Mouse (Mus musculus) heart, adult 9 months (tissue): ENCODE results near the gene Ppargc1a.

Source experiments
- DNase-seq, 2 experiments: peaks; one replicate each; pipeline ENCODE4 v3.0.0; 2022; ENCODE audit warnings: low spot score in 2 of 2

The Ppargc1a gene

DNA sequence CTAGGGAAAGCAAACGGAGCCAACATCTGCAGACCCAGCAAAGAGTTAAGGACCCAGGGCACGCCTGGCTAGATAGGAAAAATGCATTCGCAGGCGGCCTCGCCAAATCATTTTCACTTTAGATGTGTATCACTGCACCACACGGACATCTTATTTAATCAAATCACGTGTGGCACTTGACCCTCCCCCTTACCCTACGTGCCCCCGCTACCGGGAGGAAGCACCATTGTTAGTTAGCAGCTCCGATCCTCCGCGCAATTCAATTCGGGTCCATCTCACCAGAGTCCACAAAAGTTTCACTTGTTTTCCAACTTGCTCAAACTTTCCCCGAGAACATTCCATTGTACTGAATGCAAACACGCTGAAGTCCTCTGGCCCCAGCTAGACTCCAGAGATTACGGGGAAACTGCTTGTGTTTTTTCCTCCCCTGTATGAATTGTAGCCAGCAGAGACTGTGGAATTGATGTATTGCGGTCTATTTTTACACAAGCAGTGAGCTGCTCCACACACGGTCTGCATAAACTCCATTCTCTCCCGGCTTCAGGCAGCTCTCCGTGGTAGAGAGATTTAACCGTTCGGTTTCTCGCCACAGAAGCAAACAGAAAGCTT lies 14.9 kb downstream of the Ppargc1a start:
- peak; percentile 63 to 72 for DNase-seq

GRCm38 (mm10) chr5:51551852-51552482 lies 15.6 kb downstream of the Ppargc1a start:
- no peak for DNase-seq

- no peak for DNase-seq
These were observed 20.0 kb downstream of the Ppargc1a start for GRCm38 (mm10) chr5:51547442-51548035.

DNA sequence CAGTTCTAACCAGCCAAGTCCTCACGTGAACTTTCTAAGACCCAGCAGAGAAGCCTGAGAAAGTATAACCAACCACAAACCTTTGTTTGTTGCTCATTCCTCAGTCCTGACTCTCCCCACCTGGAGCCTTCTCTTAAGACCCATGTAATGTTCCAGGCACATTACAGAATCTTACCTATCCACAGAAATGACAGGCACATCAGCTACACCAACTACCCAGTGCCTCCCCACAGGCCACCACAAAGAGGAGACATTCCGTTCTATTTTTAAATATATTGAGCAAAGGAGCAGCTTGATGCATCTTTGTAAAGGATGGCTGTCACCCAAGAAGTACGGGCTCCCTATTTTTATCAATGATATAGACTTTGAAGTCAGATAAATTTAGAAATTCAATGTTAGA lies 20.7 kb downstream of the Ppargc1a start:
- no peak for DNase-seq

GRCm38 (mm10) chr5:51545133-51546049 lies 22.1 kb downstream of the Ppargc1a start:
- no peak for DNase-seq

DNA sequence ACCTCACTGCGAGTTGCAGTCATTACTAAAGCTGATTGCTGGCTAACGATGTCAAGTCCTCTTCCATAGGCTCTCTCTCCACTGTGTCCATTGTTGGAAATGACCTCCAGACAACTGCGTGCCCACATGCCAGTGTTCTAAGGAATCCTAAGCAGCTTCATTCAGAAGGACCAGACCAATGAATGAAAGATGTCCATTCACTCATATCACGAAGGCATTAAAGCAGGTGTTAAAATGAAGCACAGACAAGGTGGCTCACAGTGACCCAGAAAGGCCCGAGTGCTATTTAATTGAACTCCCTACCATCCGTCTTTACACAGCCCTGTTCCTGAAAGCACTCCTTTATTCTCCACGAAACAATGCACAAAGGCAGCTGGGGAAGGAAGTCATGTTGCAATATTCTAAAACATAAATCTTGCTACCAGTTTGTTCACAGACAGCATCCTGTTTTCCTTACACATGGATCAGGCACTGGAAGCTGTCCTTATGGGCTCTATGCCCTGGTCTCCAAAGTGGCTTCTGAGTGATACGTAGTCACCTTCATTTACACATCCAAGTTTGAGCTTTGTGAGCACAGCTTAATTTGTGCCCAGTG lies 23.3 kb downstream of the Ppargc1a start:
- no peak for DNase-seq

GRCm38 (mm10) chr5:51541557-51541956 lies 26.0 kb downstream of the Ppargc1a start:
- no peak for DNase-seq

DNA sequence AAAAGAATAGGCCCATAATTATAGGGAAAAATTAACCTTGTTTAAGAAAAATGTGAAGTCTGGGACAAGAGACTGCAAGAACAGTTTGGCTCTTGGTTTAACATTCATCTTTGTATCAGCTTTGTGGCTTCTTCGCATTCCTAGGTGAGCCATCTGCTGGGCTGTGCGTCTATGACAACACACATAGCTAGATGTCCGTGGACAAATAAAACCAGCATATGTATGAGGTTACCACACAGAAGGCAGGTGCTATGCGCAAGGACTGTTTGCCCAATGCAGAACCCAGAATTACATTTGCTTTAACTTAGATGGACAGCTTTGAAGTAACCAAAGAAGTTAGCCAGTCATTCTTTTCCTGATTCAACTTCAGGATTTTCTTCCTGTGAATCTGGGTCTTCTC lies 26.7 kb downstream of the Ppargc1a start:
- no peak for DNase-seq

DNA sequence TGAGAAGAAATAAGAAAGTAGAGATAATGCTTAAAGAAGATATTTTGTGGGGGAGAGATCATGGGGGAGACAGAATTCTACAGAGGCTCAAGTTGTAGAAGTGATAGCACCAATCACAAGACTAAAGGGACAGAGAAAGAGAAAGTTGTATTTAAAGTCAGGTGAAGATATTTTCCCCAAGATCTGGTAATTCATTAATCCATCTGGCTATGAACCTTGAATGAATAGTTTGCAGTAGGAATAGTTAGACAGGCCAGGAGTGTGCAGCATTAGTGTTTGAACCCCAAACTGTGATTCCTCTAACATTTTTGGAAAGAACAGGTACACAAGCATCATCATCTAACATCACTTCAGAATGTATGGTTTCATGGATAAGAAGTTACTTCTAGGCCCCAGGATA lies 28.0 kb downstream of the Ppargc1a start:
- DNase-seq: no peak

- DNase-seq: no peak
These were observed 29.2 kb downstream of the Ppargc1a start for GRCm38 (mm10) chr5:51538319-51538718.

DNA sequence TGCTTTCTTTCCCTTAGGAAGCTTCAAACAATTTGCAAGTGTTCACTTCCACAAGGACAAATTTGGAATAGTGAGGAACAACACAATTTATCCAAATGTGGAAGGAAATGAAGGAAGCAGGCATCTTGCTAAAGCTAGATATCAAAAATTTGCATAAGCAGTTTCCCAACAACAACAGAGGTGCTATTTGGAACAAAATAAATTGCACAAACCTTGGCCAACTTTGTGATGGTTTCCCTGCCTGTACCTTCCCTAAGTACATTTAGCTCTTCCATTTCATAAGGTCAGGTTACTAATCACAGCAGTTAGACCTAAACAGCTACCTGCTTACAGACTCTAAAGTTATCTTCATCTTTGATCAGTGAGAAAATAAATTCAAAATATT lies 29.9 kb downstream of the Ppargc1a start:
- no peak for DNase-seq

DNA sequence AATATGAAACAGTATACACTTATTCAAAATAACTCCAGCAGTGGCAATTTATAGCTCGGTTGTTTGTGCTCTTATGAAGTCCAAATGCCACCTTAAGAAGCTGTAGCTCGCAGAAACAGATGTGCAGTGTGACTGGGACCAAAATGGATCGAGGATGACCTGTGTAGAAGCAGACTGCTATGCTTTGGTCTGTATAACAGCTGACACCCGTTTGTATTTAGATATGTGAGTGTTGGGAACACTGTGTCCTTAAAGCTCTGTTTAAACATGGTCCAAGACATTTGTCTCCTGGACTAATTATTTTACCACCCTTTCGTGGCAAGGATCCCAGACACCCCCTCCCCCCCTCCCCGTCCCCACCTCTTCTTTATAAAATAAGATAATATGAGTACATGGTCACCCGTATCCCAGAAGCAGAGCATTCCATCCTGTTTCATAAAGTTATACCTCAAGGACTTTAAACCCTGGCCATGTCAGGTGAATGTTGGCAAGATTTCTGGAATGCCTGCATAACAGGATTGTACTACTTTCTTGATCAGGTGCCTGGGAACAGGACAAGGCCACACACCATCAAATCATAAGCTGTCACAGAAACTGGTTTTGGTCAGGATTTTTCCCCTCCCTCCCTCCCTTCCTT lies 30.4 kb downstream of the Ppargc1a start:
- no peak for DNase-seq

DNA sequence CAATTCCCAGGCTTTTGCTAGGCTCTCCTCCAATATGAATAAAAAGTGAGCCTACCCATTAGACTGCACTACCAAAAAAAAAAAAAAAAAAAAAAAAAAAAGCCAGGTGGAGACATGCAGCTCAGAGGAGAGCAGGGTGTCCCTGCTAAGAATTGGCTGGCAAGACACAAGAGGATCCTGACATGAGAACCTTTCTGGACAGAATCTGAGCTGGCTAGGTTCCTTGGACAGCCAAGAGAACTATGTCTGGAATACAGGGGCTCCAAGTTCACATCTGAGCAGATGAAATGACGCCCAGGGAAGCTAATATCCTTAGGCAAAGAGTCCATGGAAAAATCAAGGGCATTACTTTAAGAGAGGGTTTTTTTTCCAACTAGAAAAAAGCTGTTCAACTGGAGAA lies 33.1 kb downstream of the Ppargc1a start:
- DNase-seq: no peak

DNA sequence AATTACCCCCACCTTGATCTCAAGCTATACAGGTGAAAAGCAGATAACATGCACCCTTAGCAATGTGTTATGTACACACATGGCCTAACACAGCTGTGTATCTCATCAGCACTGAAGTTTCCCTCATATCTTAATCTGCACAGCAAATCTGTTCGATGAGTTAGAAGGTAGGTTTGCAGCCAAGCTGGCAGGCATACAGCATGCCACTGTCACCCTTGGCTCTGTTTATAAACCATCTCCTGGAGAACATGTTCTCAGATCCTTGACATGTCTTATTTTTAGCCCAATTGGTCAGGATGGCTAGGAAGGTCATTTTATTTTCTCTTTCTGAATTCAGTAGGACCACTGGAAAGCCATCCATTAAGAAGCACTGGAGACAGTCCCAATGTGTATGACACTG lies 36.2 kb downstream of the Ppargc1a start:
- DNase-seq: no peak

GRCm38 (mm10) chr5:51529444-51529843 lies 38.1 kb downstream of the Ppargc1a start:
- DNase-seq: no peak

DNA sequence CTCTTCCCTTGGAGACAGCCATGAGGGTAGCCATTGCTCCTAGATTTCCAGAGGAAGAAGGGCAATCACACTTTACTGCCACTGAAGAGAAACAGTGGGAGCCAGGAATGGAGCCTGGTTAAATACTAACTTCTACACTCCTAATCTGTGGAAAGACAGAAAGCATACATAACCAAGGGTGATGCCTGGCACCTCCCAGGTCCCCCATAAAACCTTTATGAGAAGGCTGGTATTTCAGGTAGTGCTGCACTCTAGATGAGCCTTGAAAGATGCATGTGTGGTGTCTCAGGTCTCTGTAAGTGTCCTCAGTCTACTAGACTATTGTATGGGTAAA lies 39.4 kb downstream of the Ppargc1a start:
- DNase-seq: no peak

- DNase-seq: no peak
These were observed 39.9 kb downstream of the Ppargc1a start for GRCm38 (mm10) chr5:51527498-51528164.

DNA sequence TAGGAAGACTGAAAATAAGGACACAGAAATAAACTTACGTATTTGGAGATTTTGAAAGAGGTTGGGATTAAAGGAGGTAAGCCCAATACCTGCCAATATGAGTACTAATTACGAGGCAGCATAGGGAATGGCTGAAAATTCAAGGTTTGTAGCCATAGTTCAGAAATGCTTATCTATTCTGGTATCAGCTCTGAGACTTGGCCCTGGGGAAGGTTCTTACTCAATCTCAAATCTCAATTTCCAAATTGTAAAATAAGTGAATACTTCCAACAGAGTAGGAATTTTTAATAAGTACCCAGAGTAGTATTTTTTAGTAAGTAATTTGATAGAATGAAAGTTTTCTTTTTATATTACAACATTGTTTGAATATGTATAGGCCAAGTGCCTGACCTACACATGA lies 41.7 kb downstream of the Ppargc1a start:
- no peak for DNase-seq

DNA sequence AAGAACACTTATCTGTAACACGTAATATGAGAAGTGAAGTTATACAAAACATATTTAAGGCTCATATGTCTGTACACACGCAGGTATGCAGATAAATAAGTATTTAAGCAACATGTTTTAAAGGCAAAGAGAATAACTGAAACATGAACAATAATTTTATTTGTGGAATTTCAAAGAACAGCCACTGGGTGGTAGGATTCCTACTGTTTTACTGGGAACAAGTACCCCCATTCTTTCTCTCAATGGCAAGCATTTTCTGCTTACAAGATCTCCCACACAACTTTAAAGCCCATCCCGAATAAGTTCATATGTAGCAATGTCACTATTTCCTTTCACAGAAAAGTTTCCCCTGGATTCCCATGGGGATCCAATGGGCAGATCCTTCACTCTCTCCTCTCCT lies 46.7 kb downstream of the Ppargc1a start:
- no peak for DNase-seq

DNA sequence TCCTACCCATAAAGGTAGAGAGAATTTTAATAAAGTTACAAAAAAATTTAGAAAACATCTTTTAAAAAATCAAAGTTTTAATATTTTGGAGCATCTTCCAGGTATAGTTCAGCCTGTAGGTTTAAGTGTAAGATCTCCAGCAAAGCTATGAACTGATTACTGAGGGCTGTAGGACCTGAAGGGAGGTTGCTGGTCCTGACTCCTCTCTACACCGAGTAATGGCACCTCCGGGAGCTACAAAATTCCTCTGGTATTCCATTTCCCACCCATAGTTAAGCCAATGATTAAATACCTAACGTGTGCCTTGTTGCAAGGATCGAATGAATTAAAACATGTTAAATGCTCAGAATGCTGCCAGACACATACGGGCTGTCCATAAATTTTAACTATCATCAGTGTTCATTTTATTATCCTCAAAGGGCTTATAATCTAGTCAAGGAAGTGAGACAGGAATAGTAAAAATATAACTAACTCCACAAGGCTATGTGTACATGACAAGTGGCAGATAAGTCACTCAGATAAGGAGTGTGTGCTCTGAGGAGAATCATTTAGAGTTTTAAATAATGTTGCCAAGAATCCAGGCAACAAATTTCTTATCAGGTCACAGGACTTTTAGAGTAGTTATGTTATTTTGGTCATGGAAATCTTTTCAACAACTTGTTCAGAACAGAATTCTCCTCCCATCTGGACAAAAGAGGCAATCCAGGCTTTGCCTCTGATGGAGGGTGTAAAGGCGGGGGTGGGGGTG lies 49.9 kb downstream of the Ppargc1a start:
- no peak for DNase-seq
